ENCODE assay signal across 1 mouse cellular context in the genomic region with DNA sequence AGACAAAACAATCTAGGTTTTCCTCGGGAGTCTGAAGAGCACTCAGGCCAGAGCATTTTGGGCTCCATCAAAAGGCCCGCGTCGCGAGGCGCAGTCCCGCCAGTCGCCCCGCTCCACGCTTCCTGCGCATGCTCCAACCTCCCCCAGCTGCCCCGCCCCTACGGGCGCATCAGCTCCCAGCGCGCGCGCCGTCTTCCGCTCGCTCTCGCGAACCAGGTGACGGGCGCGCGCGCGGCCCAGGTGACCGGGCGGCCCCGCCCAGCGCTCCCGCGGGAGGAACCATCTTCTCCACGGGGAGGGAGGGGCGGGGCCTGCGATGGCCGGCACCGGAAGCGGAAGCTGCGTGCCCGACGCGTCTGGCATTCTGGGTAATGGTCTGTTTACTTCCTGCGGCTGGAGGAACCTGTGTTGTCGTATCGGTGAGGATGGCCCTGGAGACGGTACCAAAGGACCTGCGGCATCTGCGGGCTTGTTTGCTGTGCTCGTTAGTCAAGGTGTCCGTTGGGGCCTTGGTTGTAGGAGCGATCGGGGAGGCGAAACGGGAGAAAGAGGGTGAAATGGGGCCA.
TF ChIP-seq lines count a peak whose summit lies in the region.

TSS of gene Supt4a (plus strand) at position 378 of the 566 bp plus-strand sequence.

TF ChIP-seq in CH12.LX, 34 proteins besides CTCF, POLR2A, EP300 and RAD21 (continued from another document):
- TF ChIP-seq E2F4 (IDR thresholded peaks at IDR 0.05; ENCODE audit: insufficient replicate concordance, low read depth, low read length) (peak; percentile 85; the same call in 1 of the 2 replicates), MXI1 (IDR thresholded peaks at IDR 0.05; ENCODE audit: low read depth, low read length) (peak; percentile 90), MEF2A (IDR thresholded peaks at IDR 0.05; ENCODE audit: borderline replicate concordance, low read depth, low read length) (peak; percentile 85), ZKSCAN1 (IDR thresholded peaks at IDR 0.05; ENCODE audit: borderline replicate concordance, low read depth, low read length) (no peak), BHLHE40 (IDR thresholded peaks at IDR 0.05; ENCODE audit: low read depth, low read length) (peak; percentile 51; the same call in 1 of the 2 replicates), RCOR1 (conservative IDR thresholded peaks at IDR 0.05; ENCODE audit: low read depth, low read length) (peak; percentile 81), GABPA (IDR thresholded peaks at IDR 0.05; ENCODE audit: insufficient replicate concordance, low read depth, low read length) (peak; percentile 57; the same call in 1 of the 2 replicates), CHD1 (IDR thresholded peaks at IDR 0.05; ENCODE audit: low read depth, low read length) (0 out of 2 replicates have a peak, but pooled peaks have one; percentile 62), USF2 (conservative IDR thresholded peaks at IDR 0.05; ENCODE audit: low read depth, low read length) (peak; percentile 21; the same call in 1 of the 2 replicates), ETS1 (conservative IDR thresholded peaks at IDR 0.05; ENCODE audit: low read depth, low read length) (no peak; the same call in none of the 2 replicates), UBTF (IDR thresholded peaks at IDR 0.05; ENCODE audit: low read depth, low read length) (no peak), ELF1 (IDR thresholded peaks at IDR 0.05; ENCODE audit: low read depth, low read length) (peak; percentile 95), ZC3H11A (IDR thresholded peaks at IDR 0.05; ENCODE audit: low read depth, low read length) (no peak), SIN3A (IDR thresholded peaks at IDR 0.05; ENCODE audit: low read length) (peak; percentile 99), POLR2AphosphoS2 (IDR thresholded peaks at IDR 0.05; ENCODE audit: low read depth, low read length) (peak; percentile 93), TBP (conservative IDR thresholded peaks at IDR 0.05; ENCODE audit: low read depth, low read length) (0 out of 2 replicates have a peak, but pooled peaks have one; percentile 2), MAZ (IDR thresholded peaks at IDR 0.05; ENCODE audit: low read depth, low read length) (peak; percentile 95), IRF4 (IDR thresholded peaks at IDR 0.05; ENCODE audit: low read depth, low read length) (peak; percentile 67), PAX5 (IDR thresholded peaks at IDR 0.05; ENCODE audit: low read length) (no peak), NRF1 (IDR thresholded peaks at IDR 0.05; ENCODE audit: low read depth, low read length) (peak; percentile 96), MAX (IDR thresholded peaks at IDR 0.05; ENCODE audit: low read length) (peak; percentile 96)
